Mouse (Mus musculus): Measurements from ENCODE around the gene 2010111I01Rik.

DNA sequence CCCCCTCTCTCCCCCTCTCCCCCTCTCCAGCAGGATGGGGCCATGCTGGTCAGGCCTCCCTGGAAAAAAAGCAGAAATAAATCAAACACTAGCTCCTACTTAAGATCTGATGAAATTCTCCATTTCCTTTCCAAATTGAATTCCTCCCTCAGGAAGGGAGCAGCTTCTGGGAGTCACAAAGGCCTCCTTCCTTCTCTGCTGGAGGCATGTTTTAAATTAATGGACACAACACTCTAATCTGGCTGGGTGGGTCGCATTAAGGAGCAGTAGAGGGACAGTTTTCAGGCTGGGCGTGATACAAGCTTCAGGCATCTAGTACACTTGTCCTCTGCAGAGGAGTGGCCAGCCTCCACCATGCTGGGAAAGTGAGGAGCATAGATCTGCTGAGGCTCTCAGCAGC lies 188.7 kb downstream of the 2010111I01Rik start:
- TF ChIP-seq CTCF (IDR thresholded peaks at IDR 0.05; ENCODE audit: insufficient read depth, low read depth, low read length) (no peak), POLR2A (IDR thresholded peaks at IDR 0.05; ENCODE audit: insufficient read depth, low read depth, low read length) (no peak)
